Mouse (Mus musculus) bone marrow macrophage, adult 2 months (primary cell): Measurements from ENCODE around the gene Tff2.

ENCODE experiments used
- CTCF ChIP-seq: IDR thresholded peaks from 2 replicates; pipeline ENCODE4 v1.5.1; 2012; ENCODE audit warnings: low read depth, mild to moderate bottlenecking, low read length, moderate library complexity
- POLR2A ChIP-seq: IDR thresholded peaks from 2 replicates; pipeline ENCODE4 v1.6.1; 2012; ENCODE audit warnings: mild to moderate bottlenecking, low read depth, low read length, borderline replicate concordance

GRCm38 (mm10) chr17:31160291-31160690 lies 16.2 kb upstream of the Tff2 start:
- no peak for TF ChIP-seq CTCF
- TF ChIP-seq POLR2A, result no peak
